Mouse (Mus musculus) CH12.LX (cell line): ENCODE results near the gene Cic. TPM values are rescaled to one million over a fixed set of nuclear protein-coding genes. Genes with fewer than 3 reads are reported as not detected.

Experiments used
- DNase-seq: peaks from one replicate; pipeline ENCODE4 v3.0.0-alpha.2; 2013; ENCODE audit errors: extremely low read depth
- H3K27ac ChIP-seq: 2 replicates; pipeline ENCODE4 v1.5.1; 2012; ENCODE audit warnings: low read depth, mild to moderate bottlenecking, control low read depth, moderate library complexity; ENCODE audit not compliant: insufficient read depth
- H3K27me3 ChIP-seq: replicated peaks from 2 replicates; pipeline ENCODE3; 2012; ENCODE audit warnings: inconsistent platforms
- H3K36me3 ChIP-seq, 2 experiments: replicated peaks in 1 of 2; 2 replicates each; pipeline versions ENCODE3 to v1.6.1; 2012; ENCODE audit warnings: inconsistent platforms in 1 of 2, low read length in 1 of 2, mild to moderate bottlenecking in 1 of 2, mixed read lengths in 1 of 2, moderate library complexity in 1 of 2; ENCODE audit not compliant: control insufficient read depth in 1 of 2, insufficient read depth in 1 of 2
- H3K4me1 ChIP-seq, 2 experiments: 2 replicates each; pipeline ENCODE4 v1.6.1; 2012; ENCODE audit warnings: inconsistent platforms in 1 of 2, moderate library complexity in 1 of 2; ENCODE audit not compliant: insufficient read depth in 2 of 2, control insufficient read depth in 1 of 2
- H3K4me2 ChIP-seq: 2 replicates; pipeline ENCODE4 v1.6.1; 2012; ENCODE audit warnings: low read depth, mild to moderate bottlenecking, control low read depth; ENCODE audit not compliant: poor library complexity, insufficient read depth, severe bottlenecking
- H3K4me3 ChIP-seq, 3 experiments: fragments of 150-350 bp in 1 of 3; sonication (generic) in 1 of 3; replicated peaks in 1 of 3; 2 replicates each; pipeline versions ENCODE3 to v1.5.1; 2011 to 2012; ENCODE audit warnings: low read depth in 2 of 3, low read length in 2 of 3, mild to moderate bottlenecking in 2 of 3, moderate library complexity in 2 of 3, control low read depth in 1 of 3, improper control_type of control experiment in 1 of 3, inconsistent platforms in 1 of 3, mixed read lengths in 1 of 3; ENCODE audit not compliant: poor library complexity in 1 of 3
- H3K79me2 ChIP-seq: replicated peaks from 2 replicates; pipeline ENCODE4 v1.6.1; 2012; ENCODE audit warnings: mild to moderate bottlenecking, moderate library complexity; ENCODE audit not compliant: control insufficient read depth, poor library complexity, insufficient read depth, severe bottlenecking; ENCODE audit errors: extremely low read depth
- H3K9ac ChIP-seq: 2 replicates; pipeline ENCODE4 v1.6.1; 2012; ENCODE audit warnings: low read depth, mild to moderate bottlenecking, control low read depth, moderate library complexity; ENCODE audit not compliant: insufficient read depth
- H3K9me3 ChIP-seq: replicated peaks from 2 replicates; pipeline ENCODE3; 2012; ENCODE audit warnings: low read length, inconsistent platforms, mixed read lengths
- BHLHE40 ChIP-seq: IDR thresholded peaks from 2 replicates; pipeline ENCODE4 v1.6.1; 2011; ENCODE audit warnings: mild to moderate bottlenecking, low read depth, low read length, improper control_type of control experiment
- CHD1 ChIP-seq: IDR thresholded peaks from 2 replicates; pipeline ENCODE4 v1.6.1; 2012; ENCODE audit warnings: low read depth, low read length, improper control_type of control experiment, inconsistent platforms
- CHD2 ChIP-seq: IDR thresholded peaks from 2 replicates; pipeline ENCODE4 v1.6.1; 2011; ENCODE audit warnings: low read length, improper control_type of control experiment
- CTCF ChIP-seq, 2 experiments: IDR thresholded peaks in 1 of 2; conservative IDR thresholded peaks in 1 of 2; 2 replicates each; pipeline ENCODE4 v1.5.1; 2011 to 2012; ENCODE audit warnings: low read depth in 2 of 2, low read length in 2 of 2, improper control_type of control experiment in 1 of 2, inconsistent platforms in 1 of 2, mild to moderate bottlenecking in 1 of 2, moderate library complexity in 1 of 2
- E2F4 ChIP-seq: IDR thresholded peaks from 2 replicates; pipeline ENCODE4 v1.6.1; 2011; ENCODE audit warnings: low read depth, low read length, improper control_type of control experiment; ENCODE audit not compliant: insufficient replicate concordance
- ELF1 ChIP-seq: IDR thresholded peaks from 2 replicates; pipeline ENCODE4 v1.6.1; 2014; ENCODE audit warnings: low read depth, mild to moderate bottlenecking, inconsistent platforms, low read length, improper control_type of control experiment
- EP300 ChIP-seq: IDR thresholded peaks from 2 replicates; pipeline ENCODE4 v1.6.1; 2011; ENCODE audit warnings: low read length, improper control_type of control experiment
- ETS1 ChIP-seq: conservative IDR thresholded peaks from 2 replicates; pipeline ENCODE4 v1.6.1; 2012; ENCODE audit warnings: low read depth, mild to moderate bottlenecking, inconsistent platforms, low read length, improper control_type of control experiment, moderate library complexity
- GABPA ChIP-seq: IDR thresholded peaks from 2 replicates; pipeline ENCODE4 v1.6.1; 2012; ENCODE audit warnings: low read depth, low read length, improper control_type of control experiment, inconsistent platforms; ENCODE audit not compliant: insufficient replicate concordance
- HCFC1 ChIP-seq: IDR thresholded peaks from 2 replicates; pipeline ENCODE4 v1.6.1; 2012; ENCODE audit warnings: low read depth, mild to moderate bottlenecking, inconsistent platforms, low read length, improper control_type of control experiment
- IRF4 ChIP-seq: IDR thresholded peaks from 2 replicates; pipeline ENCODE4 v1.6.1; 2014; ENCODE audit warnings: low read depth, mild to moderate bottlenecking, inconsistent platforms, low read length, improper control_type of control experiment
- JUN ChIP-seq: IDR thresholded peaks from 2 replicates; pipeline ENCODE4 v1.6.1; 2011; ENCODE audit warnings: low read depth, mild to moderate bottlenecking, low read length, improper control_type of control experiment, moderate library complexity; ENCODE audit not compliant: insufficient read depth
- JUND ChIP-seq: conservative IDR thresholded peaks from 2 replicates; pipeline ENCODE4 v1.6.1; 2011; ENCODE audit warnings: low read depth, low read length, improper control_type of control experiment
- KAT2A ChIP-seq: IDR thresholded peaks from 2 replicates; pipeline ENCODE4 v1.6.1; 2012; ENCODE audit warnings: low read length, improper control_type of control experiment, inconsistent platforms; ENCODE audit not compliant: insufficient replicate concordance
- MAFK ChIP-seq: IDR thresholded peaks from 2 replicates; pipeline ENCODE4 v1.6.1; 2011; ENCODE audit warnings: low read length, improper control_type of control experiment; ENCODE audit not compliant: insufficient replicate concordance
- MAX ChIP-seq: IDR thresholded peaks from 2 replicates; pipeline ENCODE4 v1.6.1; 2011; ENCODE audit warnings: low read length, improper control_type of control experiment
- MAZ ChIP-seq: IDR thresholded peaks from 2 replicates; pipeline ENCODE4 v1.6.1; 2012; ENCODE audit warnings: low read depth, mild to moderate bottlenecking, inconsistent platforms, low read length, improper control_type of control experiment, moderate library complexity
- MEF2A ChIP-seq: IDR thresholded peaks from 2 replicates; pipeline ENCODE4 v1.6.1; 2014; ENCODE audit warnings: low read depth, mild to moderate bottlenecking, inconsistent platforms, low read length, improper control_type of control experiment, borderline replicate concordance
- MXI1 ChIP-seq: IDR thresholded peaks from 2 replicates; pipeline ENCODE4 v1.6.1; 2011; ENCODE audit warnings: mild to moderate bottlenecking, low read depth, low read length, improper control_type of control experiment
- MYC ChIP-seq: IDR thresholded peaks from 2 replicates; pipeline ENCODE4 v1.6.1; 2011; ENCODE audit warnings: low read depth, mild to moderate bottlenecking, improper control_type of control experiment, low read length
- NELFE ChIP-seq: IDR thresholded peaks from 2 replicates; pipeline ENCODE4 v1.6.1; 2011; ENCODE audit warnings: low read depth, low read length, improper control_type of control experiment
- NRF1 ChIP-seq: IDR thresholded peaks from 2 replicates; pipeline ENCODE4 v1.6.1; 2014; ENCODE audit warnings: low read depth, mild to moderate bottlenecking, inconsistent platforms, low read length, improper control_type of control experiment, moderate library complexity
- PAX5 ChIP-seq: IDR thresholded peaks from 2 replicates; pipeline ENCODE4 v1.6.1; 2012; ENCODE audit warnings: low read length, inconsistent platforms, mixed read lengths
- POLR2A ChIP-seq: IDR thresholded peaks from 2 replicates; pipeline ENCODE4 v1.6.1; 2011; ENCODE audit warnings: low read depth, mild to moderate bottlenecking, improper control_type of control experiment, low read length
- POLR2AphosphoS2 ChIP-seq: IDR thresholded peaks from 2 replicates; pipeline ENCODE4 v1.6.1; 2011; ENCODE audit warnings: low read depth, low read length, improper control_type of control experiment
- RAD21 ChIP-seq: IDR thresholded peaks from 2 replicates; pipeline ENCODE4 v1.6.1; 2011; ENCODE audit warnings: low read depth, mild to moderate bottlenecking, low read length, improper control_type of control experiment, moderate library complexity
- RCOR1 ChIP-seq: conservative IDR thresholded peaks from 2 replicates; pipeline ENCODE4 v1.6.1; 2012; ENCODE audit warnings: low read depth, mild to moderate bottlenecking, inconsistent platforms, low read length, improper control_type of control experiment
- SIN3A ChIP-seq: IDR thresholded peaks from 2 replicates; pipeline ENCODE4 v1.6.1; 2012; ENCODE audit warnings: low read length, improper control_type of control experiment, inconsistent platforms
- SMC3 ChIP-seq: IDR thresholded peaks from 2 replicates; pipeline ENCODE4 v1.6.1; 2011; ENCODE audit warnings: low read depth, low read length, improper control_type of control experiment
- TBP ChIP-seq: conservative IDR thresholded peaks from 2 replicates; pipeline ENCODE4 v1.6.1; 2011; ENCODE audit warnings: low read depth, low read length, improper control_type of control experiment
- TCF12 ChIP-seq: IDR thresholded peaks from 2 replicates; pipeline ENCODE4 v1.6.1; 2014; ENCODE audit warnings: low read depth, mild to moderate bottlenecking, inconsistent platforms, low read length, improper control_type of control experiment
- UBTF ChIP-seq: IDR thresholded peaks from 2 replicates; pipeline ENCODE4 v1.6.1; 2012; ENCODE audit warnings: low read depth, mild to moderate bottlenecking, inconsistent platforms, low read length, improper control_type of control experiment, moderate library complexity
- USF1 ChIP-seq: IDR thresholded peaks from 2 replicates; pipeline ENCODE4 v1.6.1; 2014; ENCODE audit warnings: low read depth, mild to moderate bottlenecking, inconsistent platforms, low read length, improper control_type of control experiment
- USF2 ChIP-seq: conservative IDR thresholded peaks from 2 replicates; pipeline ENCODE4 v1.6.1; 2011; ENCODE audit warnings: low read depth, low read length, improper control_type of control experiment
- ZC3H11A ChIP-seq: IDR thresholded peaks from 2 replicates; pipeline ENCODE4 v1.6.1; 2012; ENCODE audit warnings: low read depth, mild to moderate bottlenecking, inconsistent platforms, low read length, improper control_type of control experiment
- ZKSCAN1 ChIP-seq: IDR thresholded peaks from 2 replicates; pipeline ENCODE4 v1.6.1; 2012; ENCODE audit warnings: low read depth, inconsistent platforms, low read length, improper control_type of control experiment, borderline replicate concordance
- ZMIZ1 ChIP-seq: IDR thresholded peaks from 2 replicates; pipeline ENCODE4 v1.6.1; 2012; ENCODE audit warnings: low read depth, mild to moderate bottlenecking, inconsistent platforms, low read length, improper control_type of control experiment
- ZNF384 ChIP-seq: IDR thresholded peaks from 2 replicates; pipeline ENCODE4 v1.6.1; 2012; ENCODE audit warnings: low read depth, low read length, improper control_type of control experiment, inconsistent platforms
- dilution Hi-C: fragments of 300-500 bp; cut with MboI; formaldehyde crosslinking; loops from 2 replicates; pipeline ENCODE4 v1.14.3; 2020; ENCODE audit warnings: low sequenced_read_pairs; ENCODE audit not compliant: extremely low pct_unique_long_range_greater_than_20kb, extremely low pct_ligation_motif_present
- in situ Hi-C: fragments of 300-500 bp; cut with MboI; formaldehyde crosslinking; loops from 3 replicates; pipeline ENCODE4 v1.14.3; 2019; ENCODE audit warnings: low sequenced_read_pairs, low pct_ligation_motif_present, low pct_unique_long_range_greater_than_20kb, mixed read lengths
- polyA plus RNA-seq: library from polyadenylated mRNA; unstranded; fragments of >175 nt; gene quantifications from 2 replicates; pipeline ENCODE4 v1.2.1, GENCODE M21; 2012; ENCODE audit warnings: low read depth; ENCODE audit not compliant: insufficient read length
- total RNA-seq, 2 experiments: library from RNA; depleted of rRNA; stranded (reverse); fragments of 300-350 nt in 1 of 2; fragments of >200 nt in 1 of 2; gene quantifications; 2 replicates each; pipeline ENCODE4 v1.2.3; 2012 to 2014

Gene Cic
- total and polyA plus RNA-seq, 3 experiments, result 2.5 to 34.5 (median 21.7) TPM

GRCm38 (mm10) chr7:25281734-25282601 lies 14.5 kb downstream of the Cic start:
- DNase-seq, result peak; percentile 94
- dilution Hi-C loops, result no loop called here
- Histone ChIP-seq H3K27me3 (no peaks in the 10 kb centered on the region), H3K27ac (peak overlapping the region; percentile 86), H3K79me2 (peaks cover 9% of the 10 kb centered on the region), H3K4me2 (peak overlapping the region; percentile 68), H3K36me3 (peaks cover 23 to 28% of the 10 kb centered on the region in 2 experiments), H3K9me3 (no peaks in the 10 kb centered on the region), H3K4me1 (peaks cover 32 to 60% of the 10 kb centered on the region in 2 experiments), H3K9ac (peak overlapping the region; percentile 88), H3K4me3 (peak overlapping the region; percentile 25 to 70 (median 68))
- in situ Hi-C loops, result no loop called here
- no peak for TF ChIP-seq USF2
- TF ChIP-seq POLR2AphosphoS2, result peak; percentile 15; the same call in 1 of the 2 replicates
- TF ChIP-seq EP300, result no peak
- TF ChIP-seq TCF12, result peak; percentile 58
- TF ChIP-seq RAD21, result no peak
- TF ChIP-seq ZMIZ1, result peak; percentile 38
- TF ChIP-seq JUN, result no peak
- TF ChIP-seq UBTF, result no peak
- TF ChIP-seq MXI1, result no peak; the same call in 1 of the 2 replicates
- no peak for TF ChIP-seq USF1
- no peak for TF ChIP-seq MAFK
- peak; percentile 48 for TF ChIP-seq NELFE
- TF ChIP-seq POLR2A, result peak; percentile 82
- TF ChIP-seq HCFC1, result peak; percentile 55
- no peak for TF ChIP-seq PAX5
- TF ChIP-seq MEF2A, result peak; percentile 21; the same call in 1 of the 2 replicates
- TF ChIP-seq NRF1, result peak; percentile 85
- no peak for TF ChIP-seq ETS1
- TF ChIP-seq ZKSCAN1, result no peak
- no peak for TF ChIP-seq ZC3H11A
- TF ChIP-seq CHD2, result peak; percentile 62
- no peak for TF ChIP-seq CHD1
- TF ChIP-seq CTCF (conservative IDR thresholded peaks at IDR 0.05 in 1 of 2, IDR thresholded peaks at IDR 0.05 in 1 of 2; ENCODE audit: low read depth in 2 of 2, low read length in 2 of 2), result no peak
- TF ChIP-seq KAT2A, result no peak
- TF ChIP-seq MAX, result 0 out of 2 replicates have a peak, but pooled peaks have one; percentile 55
- TF ChIP-seq TBP, result no peak
- TF ChIP-seq ZNF384, result no peak
- TF ChIP-seq MYC, result no peak
- TF ChIP-seq ELF1, result no peak
- TF ChIP-seq SIN3A, result peak; percentile 75
- no peak for TF ChIP-seq SMC3
- TF ChIP-seq GABPA, result no peak
- no peak for TF ChIP-seq E2F4
- TF ChIP-seq RCOR1, result no peak
- no peak for TF ChIP-seq JUND
- peak; percentile 58; the same call in 1 of the 2 replicates for TF ChIP-seq BHLHE40
- peak; percentile 27; the same call in 1 of the 2 replicates for TF ChIP-seq MAZ
- TF ChIP-seq IRF4, result peak; percentile 6; the same call in 1 of the 2 replicates
